Mouse (Mus musculus): Measurements from ENCODE around the gene Gm2a. TPM values are rescaled to one million over a fixed set of nuclear protein-coding genes. Genes with fewer than 3 reads are reported as not detected.

Gene Gm2a
- polyA plus RNA-seq, 1 experiment from 2014 or later, result 84.3 TPM

- no peaks in the 10 kb centered on the region for H3K9me3 ChIP-seq (ENCODE audit: control insufficient read depth, low read length)
- no peaks in the 10 kb centered on the region for H3K36me3 ChIP-seq (ENCODE audit: control insufficient read depth, insufficient read depth, low read length)
- 60% methylated on average over 3 of the region's 3 CpGs for WGBS
- 0 out of 2 replicates have a peak overlapping the region, but pooled peaks have one; percentile 8 for H3K27ac ChIP-seq (replicated peaks)
- ATAC-seq (ENCODE audit: low FRiP score, low TSS enrichment), result no peak
- H3K9ac ChIP-seq (ENCODE audit: low read length), result no peak overlapping the region
- no peaks in the 10 kb centered on the region for H3K4me1 ChIP-seq (replicated peaks; ENCODE audit: control insufficient read depth, insufficient read depth)
- no peak overlapping the region for H3K4me3 ChIP-seq (ENCODE audit: low read depth, low read length)
- DNase-seq (ENCODE audit: low spot score), result no peak
- TF ChIP-seq CTCF (IDR thresholded peaks at IDR 0.05; ENCODE audit: low read depth) (no peak), EP300 (optimal IDR thresholded peaks at IDR 0.05) (no peak)
- H3K27me3 ChIP-seq (ENCODE audit: control insufficient read depth, insufficient read depth, low read length), result no peaks in the 10 kb centered on the region
- H3K4me2 ChIP-seq (replicated peaks; ENCODE audit: low read depth), result no peak overlapping the region
Measured at GRCm38 (mm10) chr11:55128411-55128810, 30.5 kb downstream of the Gm2a start.

GRCm38 (mm10) chr11:55131077-55131742 is 33.3 kb downstream of the Gm2a start:
- no peak overlapping the region for H3K9ac ChIP-seq (ENCODE audit: low read length)
- peak; percentile 83 for ATAC-seq (ENCODE audit: low FRiP score, low TSS enrichment)
- H3K4me1 ChIP-seq (replicated peaks; ENCODE audit: control insufficient read depth, insufficient read depth), result no peaks in the 10 kb centered on the region
- no peaks in the 10 kb centered on the region for H3K27me3 ChIP-seq (ENCODE audit: control insufficient read depth, insufficient read depth, low read length)
- no peaks in the 10 kb centered on the region for H3K36me3 ChIP-seq (ENCODE audit: control insufficient read depth, insufficient read depth, low read length)
- no peak overlapping the region for H3K4me2 ChIP-seq (replicated peaks; ENCODE audit: low read depth)
- no peaks in the 10 kb centered on the region for H3K9me3 ChIP-seq (ENCODE audit: control insufficient read depth, low read length)
- no peak for TF ChIP-seq EP300 (optimal IDR thresholded peaks at IDR 0.05)
- TF ChIP-seq CTCF (IDR thresholded peaks at IDR 0.05; ENCODE audit: low read depth), result no peak
- 82% methylated on average over 11 of the region's 11 CpGs for WGBS
- DNase-seq (ENCODE audit: low spot score), result no peak
- no peak overlapping the region for H3K4me3 ChIP-seq (ENCODE audit: low read depth, low read length)
- no peak overlapping the region for H3K27ac ChIP-seq (replicated peaks)

DNA sequence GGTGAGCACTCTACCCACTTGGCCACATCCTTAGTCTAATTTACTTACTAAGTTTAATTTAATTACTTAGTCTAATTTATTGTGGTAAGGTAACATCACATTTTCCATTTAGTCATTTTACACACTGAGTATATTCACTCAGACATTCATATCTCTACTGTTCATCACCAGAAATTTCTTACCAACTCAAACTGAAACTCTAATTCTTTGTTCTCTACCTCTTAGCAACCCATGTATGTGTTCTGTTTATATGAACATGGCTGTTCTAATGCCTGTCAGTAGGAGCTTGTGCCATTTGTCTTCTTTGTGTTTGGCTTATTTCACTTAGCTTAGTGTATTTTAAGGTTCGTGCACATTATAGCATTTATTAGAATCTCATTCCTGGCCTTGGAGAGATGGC is 34.0 kb downstream of the Gm2a start:
- ATAC-seq (ENCODE audit: low FRiP score, low TSS enrichment) (no peak), DNase-seq (ENCODE audit: low spot score) (no peak)
- H3K36me3 ChIP-seq (ENCODE audit: control insufficient read depth, insufficient read depth, low read length), result no peaks in the 10 kb centered on the region
- no peak overlapping the region for H3K4me2 ChIP-seq (replicated peaks; ENCODE audit: low read depth)
- no peaks in the 10 kb centered on the region for H3K27me3 ChIP-seq (ENCODE audit: control insufficient read depth, insufficient read depth, low read length)
- H3K9me3 ChIP-seq (ENCODE audit: control insufficient read depth, low read length), result no peaks in the 10 kb centered on the region
- TF ChIP-seq CTCF (IDR thresholded peaks at IDR 0.05; ENCODE audit: low read depth) (no peak), EP300 (optimal IDR thresholded peaks at IDR 0.05) (no peak)
- 48% methylated on average over 1 of the region's 1 CpGs for WGBS
- H3K4me3 ChIP-seq (ENCODE audit: low read depth, low read length), result no peak overlapping the region
- H3K9ac ChIP-seq (ENCODE audit: low read length), result no peak overlapping the region
- no peaks in the 10 kb centered on the region for H3K4me1 ChIP-seq (replicated peaks; ENCODE audit: control insufficient read depth, insufficient read depth)
- H3K27ac ChIP-seq (replicated peaks), result no peak overlapping the region

GRCm38 (mm10) chr11:55133204-55133603 is 35.3 kb downstream of the Gm2a start:
- H3K36me3 ChIP-seq (ENCODE audit: control insufficient read depth, insufficient read depth, low read length), result no peaks in the 10 kb centered on the region
- H3K9ac ChIP-seq (ENCODE audit: low read length), result no peak overlapping the region
- no peak overlapping the region for H3K4me3 ChIP-seq (ENCODE audit: low read depth, low read length)
- WGBS, result 94% methylated on average over 1 of the region's 1 CpGs
- H3K27ac ChIP-seq (replicated peaks), result no peak overlapping the region
- H3K27me3 ChIP-seq (ENCODE audit: control insufficient read depth, insufficient read depth, low read length), result no peaks in the 10 kb centered on the region
- no peaks in the 10 kb centered on the region for H3K9me3 ChIP-seq (ENCODE audit: control insufficient read depth, low read length)
- no peaks in the 10 kb centered on the region for H3K4me1 ChIP-seq (replicated peaks; ENCODE audit: control insufficient read depth, insufficient read depth)
- no peak overlapping the region for H3K4me2 ChIP-seq (replicated peaks; ENCODE audit: low read depth)
- no peak for TF ChIP-seq CTCF (IDR thresholded peaks at IDR 0.05; ENCODE audit: low read depth)
- no peak for TF ChIP-seq EP300 (optimal IDR thresholded peaks at IDR 0.05)
- no peak for DNase-seq (ENCODE audit: low spot score)
- ATAC-seq (ENCODE audit: low FRiP score, low TSS enrichment), result no peak

- Histone ChIP-seq H3K9me3 (ENCODE audit: control insufficient read depth, low read length) (no peaks in the 10 kb centered on the region), H3K4me1 (replicated peaks; ENCODE audit: control insufficient read depth, insufficient read depth) (no peaks in the 10 kb centered on the region), H3K27ac (replicated peaks) (no peak overlapping the region), H3K4me2 (replicated peaks; ENCODE audit: low read depth) (no peak overlapping the region), H3K9ac (ENCODE audit: low read length) (no peak overlapping the region), H3K4me3 (ENCODE audit: low read depth, low read length) (no peak overlapping the region), H3K27me3 (ENCODE audit: control insufficient read depth, insufficient read depth, low read length) (no peaks in the 10 kb centered on the region), H3K36me3 (ENCODE audit: control insufficient read depth, insufficient read depth, low read length) (no peaks in the 10 kb centered on the region)
- DNase-seq (ENCODE audit: low spot score) (no peak), ATAC-seq (ENCODE audit: low FRiP score, low TSS enrichment) (no peak)
- TF ChIP-seq EP300 (optimal IDR thresholded peaks at IDR 0.05), result no peak
- 0 out of 2 replicates have a peak, but pooled peaks have one; percentile 5 for TF ChIP-seq CTCF (IDR thresholded peaks at IDR 0.05; ENCODE audit: low read depth)
- WGBS, result 95% methylated on average over 1 of the region's 1 CpGs
Measured at GRCm38 (mm10) chr11:55134407-55134806, 36.5 kb downstream of the Gm2a start.

GRCm38 (mm10) chr11:55134871-55135270 is 37.0 kb downstream of the Gm2a start:
- WGBS, result 92% methylated on average over 5 of the region's 5 CpGs
- DNase-seq (ENCODE audit: low spot score) (no peak), ATAC-seq (ENCODE audit: low FRiP score, low TSS enrichment) (no peak)
- TF ChIP-seq CTCF (IDR thresholded peaks at IDR 0.05; ENCODE audit: low read depth) (no peak), EP300 (optimal IDR thresholded peaks at IDR 0.05) (no peak)
- no peaks in the 10 kb centered on the region for H3K36me3 ChIP-seq (ENCODE audit: control insufficient read depth, insufficient read depth, low read length)
- H3K4me3 ChIP-seq (ENCODE audit: low read depth, low read length), result no peak overlapping the region
- no peak overlapping the region for H3K9ac ChIP-seq (ENCODE audit: low read length)
- H3K27me3 ChIP-seq (ENCODE audit: control insufficient read depth, insufficient read depth, low read length), result no peaks in the 10 kb centered on the region
- no peaks in the 10 kb centered on the region for H3K4me1 ChIP-seq (replicated peaks; ENCODE audit: control insufficient read depth, insufficient read depth)
- H3K27ac ChIP-seq (replicated peaks), result no peak overlapping the region
- no peaks in the 10 kb centered on the region for H3K9me3 ChIP-seq (ENCODE audit: control insufficient read depth, low read length)
- H3K4me2 ChIP-seq (replicated peaks; ENCODE audit: low read depth), result no peak overlapping the region
